Mouse (Mus musculus) CH12.LX (cell line): ENCODE measurements around the gene Smtn. TPM values are rescaled to one million over a fixed set of nuclear protein-coding genes. Genes with fewer than 3 reads are reported as not detected.

ENCODE experiments used
- DNase-seq: peaks from one replicate; pipeline ENCODE4 v3.0.0-alpha.2; 2013; ENCODE audit errors: extremely low read depth
- H3K27ac ChIP-seq: 2 replicates; pipeline ENCODE4 v1.5.1; 2012; ENCODE audit warnings: low read depth, mild to moderate bottlenecking, control low read depth, moderate library complexity; ENCODE audit not compliant: insufficient read depth
- H3K27me3 ChIP-seq: replicated peaks from 2 replicates; pipeline ENCODE3; 2012; ENCODE audit warnings: inconsistent platforms
- H3K36me3 ChIP-seq, 2 experiments: replicated peaks in 1 of 2; 2 replicates each; pipeline versions ENCODE3 to v1.6.1; 2012; ENCODE audit warnings: inconsistent platforms in 1 of 2, low read length in 1 of 2, mild to moderate bottlenecking in 1 of 2, mixed read lengths in 1 of 2, moderate library complexity in 1 of 2; ENCODE audit not compliant: control insufficient read depth in 1 of 2, insufficient read depth in 1 of 2
- H3K4me1 ChIP-seq, 2 experiments: 2 replicates each; pipeline ENCODE4 v1.6.1; 2012; ENCODE audit warnings: inconsistent platforms in 1 of 2, moderate library complexity in 1 of 2; ENCODE audit not compliant: insufficient read depth in 2 of 2, control insufficient read depth in 1 of 2
- H3K4me2 ChIP-seq: 2 replicates; pipeline ENCODE4 v1.6.1; 2012; ENCODE audit warnings: low read depth, mild to moderate bottlenecking, control low read depth; ENCODE audit not compliant: poor library complexity, insufficient read depth, severe bottlenecking
- H3K4me3 ChIP-seq, 3 experiments: fragments of 150-350 bp in 1 of 3; sonication (generic) in 1 of 3; replicated peaks in 1 of 3; 2 replicates each; pipeline versions ENCODE3 to v1.5.1; 2011 to 2012; ENCODE audit warnings: low read depth in 2 of 3, low read length in 2 of 3, mild to moderate bottlenecking in 2 of 3, moderate library complexity in 2 of 3, control low read depth in 1 of 3, improper control_type of control experiment in 1 of 3, inconsistent platforms in 1 of 3, mixed read lengths in 1 of 3; ENCODE audit not compliant: poor library complexity in 1 of 3
- H3K79me2 ChIP-seq: replicated peaks from 2 replicates; pipeline ENCODE4 v1.6.1; 2012; ENCODE audit warnings: mild to moderate bottlenecking, moderate library complexity; ENCODE audit not compliant: control insufficient read depth, poor library complexity, insufficient read depth, severe bottlenecking; ENCODE audit errors: extremely low read depth
- H3K9ac ChIP-seq: 2 replicates; pipeline ENCODE4 v1.6.1; 2012; ENCODE audit warnings: low read depth, mild to moderate bottlenecking, control low read depth, moderate library complexity; ENCODE audit not compliant: insufficient read depth
- H3K9me3 ChIP-seq: replicated peaks from 2 replicates; pipeline ENCODE3; 2012; ENCODE audit warnings: low read length, inconsistent platforms, mixed read lengths
- CHD1 ChIP-seq: IDR thresholded peaks from 2 replicates; pipeline ENCODE4 v1.6.1; 2012; ENCODE audit warnings: low read depth, low read length, improper control_type of control experiment, inconsistent platforms
- CHD2 ChIP-seq: IDR thresholded peaks from 2 replicates; pipeline ENCODE4 v1.6.1; 2011; ENCODE audit warnings: low read length, improper control_type of control experiment
- CTCF ChIP-seq, 2 experiments: IDR thresholded peaks in 1 of 2; conservative IDR thresholded peaks in 1 of 2; 2 replicates each; pipeline ENCODE4 v1.5.1; 2011 to 2012; ENCODE audit warnings: low read depth in 2 of 2, low read length in 2 of 2, improper control_type of control experiment in 1 of 2, inconsistent platforms in 1 of 2, mild to moderate bottlenecking in 1 of 2, moderate library complexity in 1 of 2
- E2F4 ChIP-seq: IDR thresholded peaks from 2 replicates; pipeline ENCODE4 v1.6.1; 2011; ENCODE audit warnings: low read depth, low read length, improper control_type of control experiment; ENCODE audit not compliant: insufficient replicate concordance
- EP300 ChIP-seq: IDR thresholded peaks from 2 replicates; pipeline ENCODE4 v1.6.1; 2011; ENCODE audit warnings: low read length, improper control_type of control experiment
- JUN ChIP-seq: IDR thresholded peaks from 2 replicates; pipeline ENCODE4 v1.6.1; 2011; ENCODE audit warnings: low read depth, mild to moderate bottlenecking, low read length, improper control_type of control experiment, moderate library complexity; ENCODE audit not compliant: insufficient read depth
- JUND ChIP-seq: conservative IDR thresholded peaks from 2 replicates; pipeline ENCODE4 v1.6.1; 2011; ENCODE audit warnings: low read depth, low read length, improper control_type of control experiment
- MAZ ChIP-seq: IDR thresholded peaks from 2 replicates; pipeline ENCODE4 v1.6.1; 2012; ENCODE audit warnings: low read depth, mild to moderate bottlenecking, inconsistent platforms, low read length, improper control_type of control experiment, moderate library complexity
- NRF1 ChIP-seq: IDR thresholded peaks from 2 replicates; pipeline ENCODE4 v1.6.1; 2014; ENCODE audit warnings: low read depth, mild to moderate bottlenecking, inconsistent platforms, low read length, improper control_type of control experiment, moderate library complexity
- SIN3A ChIP-seq: IDR thresholded peaks from 2 replicates; pipeline ENCODE4 v1.6.1; 2012; ENCODE audit warnings: low read length, improper control_type of control experiment, inconsistent platforms
- TBP ChIP-seq: conservative IDR thresholded peaks from 2 replicates; pipeline ENCODE4 v1.6.1; 2011; ENCODE audit warnings: low read depth, low read length, improper control_type of control experiment
- TCF12 ChIP-seq: IDR thresholded peaks from 2 replicates; pipeline ENCODE4 v1.6.1; 2014; ENCODE audit warnings: low read depth, mild to moderate bottlenecking, inconsistent platforms, low read length, improper control_type of control experiment
- UBTF ChIP-seq: IDR thresholded peaks from 2 replicates; pipeline ENCODE4 v1.6.1; 2012; ENCODE audit warnings: low read depth, mild to moderate bottlenecking, inconsistent platforms, low read length, improper control_type of control experiment, moderate library complexity
- ZKSCAN1 ChIP-seq: IDR thresholded peaks from 2 replicates; pipeline ENCODE4 v1.6.1; 2012; ENCODE audit warnings: low read depth, inconsistent platforms, low read length, improper control_type of control experiment, borderline replicate concordance
- ZMIZ1 ChIP-seq: IDR thresholded peaks from 2 replicates; pipeline ENCODE4 v1.6.1; 2012; ENCODE audit warnings: low read depth, mild to moderate bottlenecking, inconsistent platforms, low read length, improper control_type of control experiment
- dilution Hi-C: fragments of 300-500 bp; cut with MboI; formaldehyde crosslinking; loops from 2 replicates; pipeline ENCODE4 v1.14.3; 2020; ENCODE audit warnings: low sequenced_read_pairs; ENCODE audit not compliant: extremely low pct_unique_long_range_greater_than_20kb, extremely low pct_ligation_motif_present
- in situ Hi-C: fragments of 300-500 bp; cut with MboI; formaldehyde crosslinking; loops from 3 replicates; pipeline ENCODE4 v1.14.3; 2019; ENCODE audit warnings: low sequenced_read_pairs, low pct_ligation_motif_present, low pct_unique_long_range_greater_than_20kb, mixed read lengths
- polyA plus RNA-seq: library from polyadenylated mRNA; unstranded; fragments of >175 nt; gene quantifications from 2 replicates; pipeline ENCODE4 v1.2.1, GENCODE M21; 2012; ENCODE audit warnings: low read depth; ENCODE audit not compliant: insufficient read length
- total RNA-seq, 2 experiments: library from RNA; depleted of rRNA; stranded (reverse); fragments of 300-350 nt in 1 of 2; fragments of >200 nt in 1 of 2; gene quantifications; 2 replicates each; pipeline ENCODE4 v1.2.3; 2012 to 2014

Gene Smtn
- total and polyA plus RNA-seq, 3 experiments, result 0.58 to 5.3 (median 3.1) TPM

GRCm38 (mm10) chr11:3519051-3519726 lies 21.2 kb downstream of the Smtn start:
- Histone ChIP-seq H3K4me1 (peaks cover 0 to 7% of the 10 kb centered on the region in 2 experiments; a peak in 2 of 4 replicates), H3K9me3 (no peaks in the 10 kb centered on the region), H3K9ac (no peak overlapping the region), H3K27ac (no peak overlapping the region), H3K36me3 (peaks cover 0 to 16% of the 10 kb centered on the region in 2 experiments), H3K4me3 (no peak overlapping the region), H3K79me2 (no peaks in the 10 kb centered on the region), H3K27me3 (peaks cover 5% of the 10 kb centered on the region), H3K4me2 (no peak overlapping the region)
- in situ Hi-C loops, result no loop called here
- no peak for DNase-seq
- dilution Hi-C loops, result no loop called here
- TF ChIP-seq TCF12 (no peak), MAZ (no peak), UBTF (no peak), E2F4 (no peak), JUND (peak; percentile 60)

DNA sequence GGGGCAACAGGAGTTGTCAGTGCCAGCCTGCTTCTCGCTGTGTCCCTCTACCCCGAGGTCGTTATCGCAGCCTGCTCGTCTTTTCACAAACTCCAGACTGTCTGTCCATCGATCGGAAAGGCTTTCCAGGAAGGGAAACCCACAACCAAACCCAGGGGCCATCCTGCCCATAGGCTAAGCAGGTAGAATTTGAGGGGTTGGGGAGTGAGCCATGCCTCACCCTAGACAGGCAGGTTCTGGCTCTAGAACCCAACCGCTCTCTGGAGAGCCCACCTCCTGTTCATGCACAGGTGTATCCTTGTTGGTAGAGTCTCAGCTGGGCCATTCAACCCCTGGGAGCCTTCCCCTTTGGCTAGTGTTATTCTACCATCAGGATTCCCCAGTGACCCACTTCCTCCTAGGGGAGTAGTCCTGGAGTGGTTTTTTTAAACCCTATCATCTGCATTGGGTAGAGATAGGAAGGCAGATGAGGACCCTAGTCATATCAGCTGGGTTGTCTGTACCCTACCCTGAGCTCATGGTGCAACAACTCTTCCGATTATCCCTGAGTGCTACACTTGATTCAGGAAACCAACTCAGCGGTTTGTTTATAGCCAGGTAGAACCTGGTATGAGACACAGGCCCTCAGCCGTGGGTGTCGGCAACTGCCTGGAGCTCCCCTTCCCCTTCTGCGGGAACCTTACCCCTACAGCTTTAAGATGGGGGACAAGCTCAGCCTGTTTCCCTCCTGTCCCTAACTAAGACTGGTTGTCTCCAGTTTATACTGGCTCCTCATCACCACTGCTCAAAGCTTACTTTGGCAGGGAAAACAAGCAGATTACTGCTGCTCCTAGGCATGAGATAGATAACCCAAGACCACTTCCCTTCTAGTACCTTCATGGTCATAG lies 22.3 kb downstream of the Smtn start:
- in situ Hi-C loops (no loop called here), dilution Hi-C loops (no loop called here)
- Histone ChIP-seq H3K4me1 (peaks cover 0 to 6% of the 10 kb centered on the region in 2 experiments; a peak in 1 of 4 replicates), H3K36me3 (peaks cover 0 to 16% of the 10 kb centered on the region in 2 experiments), H3K9ac (no peak overlapping the region), H3K9me3 (no peaks in the 10 kb centered on the region), H3K79me2 (no peaks in the 10 kb centered on the region), H3K4me3 (no peak overlapping the region), H3K4me2 (no peak overlapping the region), H3K27ac (no peak overlapping the region), H3K27me3 (peaks cover 5% of the 10 kb centered on the region)
- no peak for DNase-seq
- TF ChIP-seq TBP, result no peak
- TF ChIP-seq CTCF (conservative IDR thresholded peaks at IDR 0.05 in 1 of 2, IDR thresholded peaks at IDR 0.05 in 1 of 2; ENCODE audit: low read depth in 2 of 2, low read length in 2 of 2), result no peak
- no peak for TF ChIP-seq NRF1
- no peak for TF ChIP-seq SIN3A
- no peak for TF ChIP-seq ZKSCAN1
- no peak for TF ChIP-seq CHD2
- TF ChIP-seq MAZ, result no peak
- no peak for TF ChIP-seq CHD1
- TF ChIP-seq JUN, result no peak
- no peak for TF ChIP-seq EP300
- no peak for TF ChIP-seq UBTF
- TF ChIP-seq ZMIZ1, result no peak
